Mouse (Mus musculus) CD4-positive, CD25-positive, alpha-beta regulatory T cell, adult 4 months (primary cell): ENCODE measurements around the gene Flot1. TPM values are rescaled to one million over a fixed set of nuclear protein-coding genes. Genes with fewer than 3 reads are reported as not detected.

Source experiments
- ATAC-seq: one replicate; pipeline ENCODE4 v1.8.0; 2017
- polyA plus RNA-seq, 2 experiments: library from polyadenylated mRNA; unstranded; fragments of 100-300 nt; shearing (Covaris generic); gene quantifications; one replicate each; pipeline ENCODE4 v1.2.1; 2017

Gene Flot1
- 10 to 100 TPM; 24.3 to 30.7 TPM for polyA plus RNA-seq

DNA sequence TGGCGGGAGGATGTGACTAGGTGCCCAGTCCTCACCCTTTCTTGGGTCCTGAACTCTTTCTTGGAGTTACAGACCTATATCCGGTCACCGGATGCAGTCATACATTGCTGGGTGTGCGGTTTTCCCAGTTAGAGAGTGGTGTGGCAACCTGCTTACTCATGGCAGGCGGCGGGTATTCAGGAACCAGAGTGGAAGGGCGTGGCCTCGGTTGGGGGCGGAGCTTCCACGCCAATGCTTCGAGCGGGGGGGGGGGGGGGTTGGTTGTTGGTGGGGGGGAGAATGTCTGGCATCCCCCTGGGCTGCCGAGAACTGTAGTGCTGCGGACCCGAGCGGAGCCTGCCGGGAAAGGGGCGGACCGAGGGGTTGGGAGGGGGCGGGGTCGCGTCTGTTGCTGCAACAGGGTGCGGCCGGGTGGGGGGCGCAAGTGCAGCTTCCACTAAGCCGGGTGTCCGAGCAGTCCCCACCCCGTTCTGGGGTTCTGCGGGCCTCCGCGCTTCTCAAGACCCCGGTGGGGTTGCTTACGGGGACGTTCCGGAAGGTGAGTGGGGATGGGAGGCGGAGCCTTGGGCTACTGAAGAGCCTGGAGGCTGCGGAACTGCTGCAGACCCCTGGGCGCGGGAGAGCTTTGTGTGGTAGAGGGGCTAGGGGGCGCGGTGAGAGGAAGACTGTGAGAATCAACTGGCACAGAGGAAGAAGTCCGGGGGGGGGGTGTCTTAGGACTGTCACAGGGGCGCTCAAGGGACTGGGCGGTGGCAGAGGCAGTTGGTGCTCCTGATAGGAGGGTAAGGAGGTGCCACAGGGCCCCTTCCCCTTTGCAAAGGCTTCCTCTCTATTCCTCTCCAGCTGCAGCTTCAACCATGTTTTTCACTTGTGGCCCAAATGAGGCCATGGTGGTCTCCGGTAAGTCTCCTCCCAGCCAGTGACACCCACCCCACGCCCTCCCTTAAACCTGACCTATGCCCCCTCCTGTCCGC is at the start of gene Flot1:
Gene Flot1, plus strand, starts transcription at position 267 of the 974 bp plus-strand sequence.
- peak; percentile 79 for ATAC-seq

DNA sequence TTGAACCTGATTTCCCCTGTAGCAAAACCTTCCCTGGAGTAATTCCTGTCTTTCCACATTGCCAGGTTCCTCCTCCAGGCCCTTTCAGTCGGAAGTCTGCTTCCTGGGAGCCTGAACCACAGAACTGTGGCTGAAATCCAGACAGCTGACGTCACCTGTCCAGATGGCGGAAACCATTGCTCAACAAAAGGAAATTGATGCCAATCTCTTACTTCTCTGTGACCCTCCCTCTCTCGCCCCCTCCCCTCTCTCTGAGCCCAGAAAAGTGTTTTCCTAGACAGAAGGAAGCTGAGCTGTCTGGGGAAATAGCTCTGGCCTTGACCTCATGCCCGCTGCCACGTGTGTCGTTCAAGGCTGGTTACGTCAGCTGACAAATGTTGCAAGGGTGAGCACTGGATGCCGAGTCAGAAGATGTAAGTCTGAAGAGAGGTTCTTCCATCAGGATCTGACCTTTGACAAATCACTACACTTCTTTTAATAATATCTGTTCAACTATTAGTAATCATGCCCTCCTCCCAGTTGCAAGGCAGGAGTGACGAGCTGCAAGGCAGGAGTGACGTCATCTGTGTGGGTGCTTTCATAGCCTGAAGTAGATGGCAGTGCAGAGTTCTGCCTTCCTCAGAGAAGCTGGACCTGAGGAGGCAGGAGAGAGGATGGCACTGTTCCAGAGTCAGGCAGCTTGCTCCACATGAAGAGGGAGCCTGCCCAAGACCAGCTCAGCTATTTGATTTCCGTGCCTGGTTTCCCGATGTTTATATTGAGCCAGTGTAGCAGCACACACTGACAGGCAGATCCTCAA is 46.0 kb upstream of the Flot1 start:
- ATAC-seq, result no peak

DNA sequence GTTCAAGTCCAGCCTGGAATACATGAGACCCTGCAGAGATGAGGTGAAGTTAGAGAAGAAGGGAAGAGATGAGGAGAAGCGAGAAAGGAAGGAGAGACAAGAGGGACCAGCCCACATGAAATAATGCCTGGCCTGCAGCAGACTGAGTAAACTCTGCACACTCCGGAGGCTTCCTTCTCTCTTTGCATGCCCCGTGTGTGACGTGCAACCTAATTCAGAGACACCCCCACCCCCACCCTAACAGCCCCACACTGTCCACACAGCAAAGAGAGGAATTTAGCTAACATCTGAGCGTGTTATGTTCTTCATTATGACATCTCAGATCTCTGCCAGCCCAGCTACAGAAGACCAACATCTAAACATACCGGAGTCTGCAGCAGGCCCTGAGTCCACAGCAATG is 44.1 kb upstream of the Flot1 start:
- no peak for ATAC-seq

DNA sequence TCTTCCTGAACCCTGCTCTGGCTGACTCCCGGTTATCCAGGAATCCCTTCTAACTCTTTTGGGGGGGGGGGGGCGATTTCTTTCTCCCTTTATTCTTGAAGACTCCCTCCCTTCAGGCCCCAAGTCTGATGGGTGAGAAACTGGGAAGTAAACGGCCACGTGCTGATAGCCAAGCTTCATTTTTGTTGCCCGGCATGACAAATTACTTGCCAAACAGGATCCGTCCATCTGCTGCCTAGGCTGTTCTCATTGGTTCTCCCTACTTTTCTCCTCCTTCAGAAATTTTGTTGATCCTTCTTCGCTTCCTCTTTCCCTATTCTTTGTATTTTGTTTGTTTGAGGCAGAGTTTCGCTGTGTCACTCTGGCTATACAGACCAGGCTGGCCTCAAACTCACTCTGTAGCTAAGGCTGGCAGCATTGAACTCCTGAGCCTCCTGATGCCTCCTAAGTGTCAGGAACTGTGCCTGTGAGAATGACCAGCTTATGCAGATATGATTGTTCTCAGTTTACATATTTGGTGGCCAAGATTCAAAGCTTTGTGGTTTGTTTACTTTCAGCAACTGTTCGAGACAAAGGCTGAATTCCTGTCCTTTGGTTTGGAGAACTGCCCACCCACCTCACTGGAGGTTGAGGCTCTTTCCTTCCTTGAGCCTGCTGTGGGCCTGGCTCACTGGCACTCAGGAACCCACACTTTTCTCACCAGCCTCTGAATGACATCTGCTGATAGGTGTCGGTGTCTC is 43.4 kb upstream of the Flot1 start:
- ATAC-seq, result no peak

DNA sequence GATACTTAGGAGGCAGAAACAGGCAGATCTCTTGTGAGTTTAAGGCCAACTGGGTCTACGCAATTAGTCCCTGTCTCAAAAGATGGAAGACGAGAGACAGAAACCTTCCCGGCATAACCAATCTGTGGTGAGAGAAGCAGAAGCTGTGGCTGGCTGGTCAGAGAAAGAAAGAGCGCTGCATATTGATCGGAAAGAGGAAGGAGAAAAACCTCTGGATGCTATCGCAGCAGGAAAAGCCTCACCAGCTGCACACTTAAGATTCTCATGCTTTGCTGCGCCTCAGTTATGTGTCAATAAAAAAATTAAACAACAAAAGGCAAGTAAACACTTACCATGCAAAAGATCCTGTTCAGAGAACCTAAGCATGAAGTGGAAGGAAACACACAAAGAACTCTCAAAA is 42.7 kb upstream of the Flot1 start:
- ATAC-seq, result no peak

DNA sequence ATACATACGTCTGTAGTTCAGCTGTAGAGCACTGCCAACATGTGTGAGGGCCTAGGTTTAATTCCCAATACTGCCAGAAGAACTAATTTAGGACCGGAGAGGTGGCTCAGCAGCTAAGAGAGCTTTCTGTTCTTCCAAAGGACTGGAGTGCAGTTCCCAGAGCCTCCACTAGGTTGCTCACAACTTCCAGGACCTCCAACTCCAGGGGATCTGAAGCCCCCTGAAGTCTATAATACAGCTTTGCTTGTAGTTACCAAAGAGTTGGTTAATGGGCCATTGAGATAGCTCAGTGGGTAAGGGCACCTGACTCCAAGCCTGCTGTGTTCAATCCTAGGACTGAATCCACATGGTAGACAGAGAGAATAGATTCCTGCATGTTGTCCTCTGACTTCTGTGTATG is 40.6 kb upstream of the Flot1 start:
- ATAC-seq, result no peak

DNA sequence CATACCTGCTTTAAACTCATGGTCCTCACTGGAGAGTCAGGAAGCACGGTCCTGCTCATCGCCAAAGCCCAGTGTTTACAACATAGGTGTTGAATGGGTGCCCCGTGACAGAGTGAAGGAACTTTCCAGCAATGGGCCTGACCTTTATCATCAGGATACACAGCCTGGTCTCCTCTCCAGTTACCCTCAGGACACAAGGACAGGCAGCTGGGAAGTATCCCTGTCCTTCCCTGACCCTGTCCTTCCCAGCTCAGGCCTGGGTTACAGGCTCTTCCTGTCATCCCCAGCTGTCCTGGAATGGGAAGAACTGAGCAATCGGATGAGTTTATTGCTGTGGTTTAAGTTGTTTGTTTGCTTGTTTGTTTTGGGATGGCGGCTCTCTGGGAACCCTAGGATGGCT is 40.1 kb upstream of the Flot1 start:
- no peak for ATAC-seq

DNA sequence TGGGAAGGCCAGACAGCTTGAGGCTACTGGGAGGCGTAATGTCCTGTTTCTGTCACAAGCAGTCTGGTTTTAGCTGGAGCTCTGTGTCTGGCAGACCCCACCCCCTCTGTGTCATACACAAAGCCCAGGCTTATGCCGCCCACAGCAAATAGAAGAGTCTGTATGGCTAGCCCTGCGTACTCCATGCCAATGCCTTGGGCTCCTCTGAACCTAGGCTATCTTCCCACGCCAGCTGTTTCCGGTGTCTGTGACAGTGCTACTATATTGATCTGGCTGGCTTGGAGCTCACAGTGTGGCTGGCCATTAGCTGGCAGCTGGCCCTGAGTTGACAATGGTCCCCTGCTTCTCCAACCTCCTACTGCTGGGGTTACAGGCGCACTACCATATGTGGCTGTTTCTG is 39.1 kb upstream of the Flot1 start:
- no peak for ATAC-seq

DNA sequence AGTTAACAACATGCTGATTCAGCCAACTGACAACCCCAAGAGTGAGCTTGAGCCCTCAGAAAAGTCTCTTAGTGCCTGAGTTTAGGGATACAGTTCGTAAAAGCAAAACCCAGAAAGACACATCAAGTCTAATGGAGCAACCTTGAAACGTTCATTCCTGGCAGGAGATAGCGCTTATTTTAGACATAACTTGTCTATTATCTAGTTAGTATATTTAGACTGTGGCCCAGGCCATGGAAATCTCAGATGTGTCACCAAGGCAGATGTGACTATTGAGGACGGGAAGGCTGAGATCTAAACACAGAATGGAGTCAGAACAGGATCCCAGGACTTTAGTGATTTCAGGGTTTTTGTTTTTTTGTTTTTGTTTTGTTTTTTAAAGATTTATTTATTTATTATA is 37.9 kb upstream of the Flot1 start:
- no peak for ATAC-seq

DNA sequence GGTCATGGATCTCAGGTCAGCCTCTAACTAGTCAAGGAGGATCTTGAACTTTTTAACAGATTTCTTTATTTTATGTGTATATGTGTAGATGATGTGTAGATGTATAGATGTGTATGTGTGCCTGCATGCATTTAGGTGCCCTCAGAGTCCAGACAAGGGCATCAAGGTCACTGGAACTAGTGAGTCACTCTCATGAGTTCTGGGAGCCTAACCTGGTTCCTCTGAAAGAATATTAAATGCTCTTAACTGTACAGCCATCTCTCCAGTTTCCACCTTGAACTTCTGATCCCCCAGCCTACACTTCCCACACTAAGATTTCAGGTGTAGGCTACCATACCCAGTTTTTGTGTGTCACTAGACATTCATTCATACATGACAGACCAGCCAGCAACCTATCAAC is 35.5 kb upstream of the Flot1 start:
- no peak for ATAC-seq

DNA sequence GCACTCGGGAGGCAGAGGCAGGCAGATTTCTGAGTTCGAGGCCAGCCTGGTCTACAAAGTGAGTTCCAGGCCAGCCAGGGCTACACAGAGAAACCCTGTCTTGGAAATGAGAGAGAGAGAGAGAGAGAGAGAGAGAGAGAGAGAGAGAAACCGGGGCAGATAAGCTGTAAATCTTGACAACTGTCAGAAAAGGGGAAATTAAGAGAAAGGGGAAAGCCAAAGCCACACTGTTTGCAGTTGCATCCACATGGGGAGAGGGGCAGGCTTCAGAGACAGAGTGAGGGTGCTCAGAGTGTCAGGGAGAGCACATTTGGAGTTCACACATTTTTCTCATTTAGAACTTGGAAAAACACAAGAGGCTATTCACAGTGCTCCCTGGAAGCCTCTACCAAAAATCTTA is 35.0 kb upstream of the Flot1 start:
- no peak for ATAC-seq

DNA sequence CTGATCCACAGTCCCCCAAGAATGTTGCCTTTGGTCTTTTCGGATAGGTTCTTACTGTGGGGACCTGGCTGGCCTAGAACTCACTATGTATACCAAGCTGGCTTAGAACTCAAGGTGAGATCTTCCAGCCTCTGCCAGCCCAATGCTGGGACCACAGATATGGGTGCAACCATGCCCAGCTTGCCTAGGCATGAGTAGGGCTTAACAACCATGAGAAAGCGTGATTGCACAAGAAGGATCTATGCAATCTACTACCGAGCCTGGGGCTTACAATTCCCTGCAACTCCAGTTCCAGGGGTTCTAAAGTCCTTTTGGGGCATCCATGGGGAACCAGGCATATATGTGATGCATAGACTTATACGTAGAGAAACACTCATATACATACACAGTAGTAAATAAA is 32.1 kb upstream of the Flot1 start:
- no peak for ATAC-seq

DNA sequence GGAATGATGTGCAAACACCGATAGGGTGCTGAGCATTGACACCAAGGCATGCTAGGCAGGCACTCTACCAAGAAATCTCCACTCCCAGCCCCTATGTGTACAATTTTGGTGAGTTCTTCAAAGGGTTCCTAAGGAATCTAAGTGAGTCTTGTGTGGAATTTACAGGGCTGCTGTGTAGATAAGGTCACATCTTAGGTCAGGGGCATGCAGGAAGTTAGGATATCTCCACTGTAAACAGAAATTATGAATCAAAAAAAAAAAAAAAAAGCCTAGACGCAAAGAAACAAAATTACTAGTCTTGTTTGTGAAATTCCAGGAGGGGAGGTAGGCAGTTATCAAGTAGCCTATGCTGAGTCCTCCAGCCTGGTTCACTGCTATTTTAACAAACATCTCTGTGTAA is 30.2 kb upstream of the Flot1 start:
- no peak for ATAC-seq

DNA sequence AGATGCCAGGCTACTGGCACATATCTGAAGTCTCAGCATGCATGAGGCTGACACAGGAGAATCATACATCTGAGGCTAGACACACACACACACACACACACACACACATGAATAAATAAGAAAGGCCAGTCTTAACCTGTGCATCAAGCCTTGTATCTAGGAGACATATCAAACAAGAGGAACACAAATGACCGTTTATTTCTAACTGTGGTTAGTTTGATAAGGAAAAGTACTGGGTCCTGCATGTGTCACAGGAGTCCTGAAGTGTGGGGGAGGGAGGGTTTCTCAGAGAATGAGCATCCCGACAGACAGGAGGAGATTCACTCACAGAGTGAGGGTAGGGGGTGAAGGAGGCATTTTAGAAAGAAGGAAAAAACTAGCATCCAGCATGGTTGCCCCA is 27.9 kb upstream of the Flot1 start:
- no peak for ATAC-seq

DNA sequence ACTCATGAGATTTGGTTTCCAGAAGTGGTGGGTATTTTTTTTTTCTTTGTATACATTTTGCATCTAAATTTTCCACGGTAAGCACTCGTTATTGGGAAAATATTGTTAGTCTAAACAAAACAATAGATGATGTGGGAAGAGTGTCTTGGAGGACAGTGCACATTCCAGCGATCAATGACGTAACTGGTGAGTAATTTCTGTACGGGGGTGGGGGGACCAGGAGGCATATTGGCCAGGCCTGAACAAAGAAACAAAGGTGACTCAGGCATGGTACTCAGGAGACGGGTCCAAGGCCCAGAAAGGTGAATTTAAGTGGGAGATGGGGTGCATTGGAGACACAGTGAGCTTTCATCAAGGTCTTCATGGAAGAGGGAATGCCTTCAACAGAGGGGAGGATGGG is 27.4 kb upstream of the Flot1 start:
- no peak for ATAC-seq

DNA sequence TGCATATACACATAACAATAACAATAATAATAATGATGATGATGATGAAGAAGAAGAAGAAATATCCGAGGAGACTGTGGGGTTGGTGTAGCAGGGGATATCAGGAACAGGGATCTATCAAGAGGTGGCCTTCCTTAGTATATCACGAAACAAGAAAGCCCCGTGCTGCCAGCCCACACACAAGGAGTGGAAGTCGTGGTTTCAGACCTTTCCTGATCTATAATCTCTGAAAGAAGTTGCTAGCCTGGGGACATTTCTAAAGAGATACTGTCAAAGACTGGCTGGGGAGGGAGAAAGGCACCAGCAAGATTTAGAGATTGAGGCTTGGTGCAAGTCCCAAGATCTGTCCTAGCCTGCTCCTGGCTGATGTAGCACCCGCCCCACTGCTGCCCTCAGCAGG is 26.2 kb upstream of the Flot1 start:
- ATAC-seq, result no peak

DNA sequence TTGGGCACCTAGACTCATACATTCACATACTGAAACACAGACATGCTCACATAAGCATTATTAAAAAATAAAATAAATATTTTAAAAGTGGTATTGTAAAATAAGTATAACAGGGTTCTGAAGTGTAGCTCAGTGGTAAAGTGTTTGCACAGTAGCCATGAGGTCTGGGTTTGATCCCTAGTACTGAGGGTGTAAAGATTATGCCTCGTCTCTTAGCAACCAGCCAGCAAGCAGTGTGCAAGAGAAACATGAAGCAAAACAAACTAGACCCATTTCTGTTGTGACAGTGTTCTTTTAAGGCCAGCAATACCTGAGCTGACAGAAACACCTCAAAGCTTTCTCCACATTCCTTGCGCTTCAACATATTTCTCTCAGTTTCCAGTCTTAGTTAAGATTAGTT is 22.1 kb upstream of the Flot1 start:
- ATAC-seq, result no peak

DNA sequence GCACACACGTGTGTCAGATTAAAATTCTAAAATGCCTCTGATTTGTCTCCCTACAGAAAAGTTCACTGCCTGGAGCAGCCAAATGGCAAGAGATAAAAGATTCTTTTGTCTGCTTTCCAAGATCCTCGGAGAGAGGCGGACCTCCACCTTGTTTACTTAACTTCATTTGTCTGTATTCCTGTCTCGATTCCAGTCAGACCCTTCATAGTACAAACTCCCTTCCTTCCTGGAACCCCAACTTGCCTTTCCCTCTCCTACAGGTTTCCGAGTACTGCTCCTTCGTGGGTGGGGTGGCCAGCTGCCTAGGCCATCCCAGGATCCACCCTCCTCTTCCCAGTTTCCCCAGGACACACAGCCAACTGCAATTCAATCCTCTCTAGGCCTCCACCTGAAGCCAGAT is 20.0 kb upstream of the Flot1 start:
- ATAC-seq, result no peak

DNA sequence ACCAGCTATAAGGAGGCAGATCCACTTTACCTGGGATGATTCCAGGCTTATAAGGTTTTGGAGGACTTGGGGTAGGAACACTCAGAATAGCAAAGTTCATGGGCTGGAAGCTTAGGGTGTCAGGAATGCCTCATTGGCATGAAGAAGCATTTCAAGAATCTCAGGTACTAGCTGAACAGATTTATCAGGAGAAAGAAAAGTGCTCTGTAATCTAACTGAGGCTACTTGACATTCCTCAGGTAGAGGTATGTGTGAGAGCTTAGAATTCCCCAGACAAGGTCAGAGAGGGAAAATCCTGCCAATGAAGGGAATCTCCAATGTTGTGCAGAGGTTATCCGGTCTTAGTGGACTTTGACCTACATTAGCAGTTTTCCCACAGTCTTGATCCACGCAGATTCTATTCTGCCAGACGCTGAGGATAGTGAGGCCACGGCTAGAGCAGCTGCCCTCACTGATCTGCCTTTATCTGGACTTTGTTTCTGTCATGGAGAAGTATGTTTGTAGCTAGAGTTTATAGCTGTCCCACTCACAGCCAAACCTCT is 19.1 kb upstream of the Flot1 start:
- no peak for ATAC-seq

DNA sequence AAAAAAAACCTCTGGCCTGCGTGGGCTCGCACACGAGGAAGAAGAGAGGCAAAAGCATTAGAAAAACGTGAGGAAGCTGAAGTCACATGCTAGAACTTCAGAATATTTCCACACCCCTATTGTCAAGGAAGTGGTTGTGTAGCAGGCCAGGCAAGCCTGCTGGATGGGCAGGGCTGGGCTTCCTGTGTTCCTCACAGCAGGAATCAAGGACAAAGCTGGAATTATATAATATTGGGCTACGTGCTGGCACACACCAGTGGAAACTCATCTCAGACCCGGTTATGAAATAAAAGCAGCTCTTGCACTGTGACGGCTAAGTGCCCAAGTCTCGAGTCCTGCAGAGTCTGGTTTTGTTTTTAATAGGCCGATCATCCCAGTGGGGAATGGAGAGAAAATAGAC is 15.0 kb upstream of the Flot1 start:
- ATAC-seq, result no peak

DNA sequence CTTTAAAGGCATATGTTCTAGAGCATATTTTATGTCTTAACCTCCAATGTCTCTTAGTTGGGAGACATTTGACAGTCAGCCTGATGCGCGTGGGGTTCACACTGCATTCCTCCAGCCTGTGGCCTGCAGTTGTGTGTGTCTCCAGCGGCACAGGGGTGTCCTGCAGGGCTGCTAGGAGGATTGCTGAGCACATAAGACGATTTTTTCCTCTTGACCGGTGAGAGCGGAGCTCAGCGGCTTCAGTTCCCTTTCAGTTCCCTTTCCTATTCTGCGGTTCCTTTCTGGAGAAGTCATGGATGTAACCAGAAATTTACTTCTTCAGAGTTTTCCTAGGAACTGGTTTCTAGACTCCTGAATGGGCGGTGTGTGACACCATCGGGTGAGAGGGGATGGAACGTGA is 13.6 kb upstream of the Flot1 start:
- ATAC-seq, result no peak

DNA sequence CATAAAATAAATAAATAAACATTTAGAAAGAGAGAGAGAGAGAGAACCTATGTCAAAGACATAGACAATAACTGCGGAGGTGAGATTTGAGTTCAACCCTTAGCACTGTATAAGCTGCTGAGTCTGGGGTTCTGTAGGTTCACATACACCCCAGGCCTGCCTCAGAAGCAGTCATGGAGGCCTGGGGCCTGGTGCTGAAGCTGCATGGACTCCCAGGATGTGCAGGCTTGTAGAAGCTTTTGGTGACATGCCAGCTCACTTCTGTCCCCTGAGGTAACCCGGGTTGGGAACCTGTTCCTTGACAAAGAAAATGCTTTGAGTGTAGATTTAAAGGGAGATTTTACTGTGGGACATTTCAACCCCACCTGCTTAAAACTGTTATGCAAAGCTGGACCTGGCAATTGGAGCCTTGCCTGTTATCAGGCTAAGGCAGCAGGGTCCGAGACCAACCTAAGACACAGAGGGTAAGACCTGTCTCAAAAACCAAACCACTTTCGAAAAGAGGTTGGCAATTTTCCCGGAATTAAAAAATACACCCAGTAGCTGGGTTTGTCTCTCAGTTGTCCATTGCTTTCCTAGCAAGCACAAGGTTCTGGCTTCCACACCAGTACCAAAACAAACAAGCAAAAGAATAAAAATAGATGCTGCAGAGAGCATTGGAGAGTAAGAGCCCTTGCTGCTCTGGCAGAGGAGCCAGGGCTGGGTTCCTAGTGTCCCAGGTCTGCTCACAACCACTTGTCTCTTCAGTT is 12.0 kb upstream of the Flot1 start:
- ATAC-seq, result no peak
